Mouse (Mus musculus): Measurements from ENCODE around the gene Gm20916. TPM values are rescaled to one million over a fixed set of nuclear protein-coding genes. Genes with fewer than 3 reads are reported as not detected.
"Not testable (repeated sequence)": the region's sequence is repeated elsewhere in the genome, so short reads cannot be mapped to it uniquely, and the experiment has no call there.

Gm20916 gene
- polyA plus RNA-seq (2014; fragmentation: Nextera tagmentation; extraction: Ambion mirVana), result not detected in 2 replicates

GRCm38 (mm10) chrY:79319265-79319664, at the start of gene Gm20916:
Gm20916 (plus strand) TSS chrY:79319565.
- not testable (repeated sequence) for H3K9me3 ChIP-seq (replicated peaks; ENCODE audit: control insufficient read depth, low read length); H3K27ac ChIP-seq (ENCODE audit: low read depth, low read length); H3K9ac ChIP-seq (ENCODE audit: low read depth, low read length); H3K36me3 ChIP-seq (ENCODE audit: control insufficient read depth, insufficient read depth, low read length); H3K4me1 ChIP-seq (ENCODE audit: control insufficient read depth, insufficient read depth, low read length); H3K27me3 ChIP-seq (ENCODE audit: control insufficient read depth, insufficient read depth, low read length); H3K4me2 ChIP-seq; ATAC-seq (replicated peaks; ENCODE audit: insufficient number of reproducible peaks, low FRiP score, low TSS enrichment); H3K4me3 ChIP-seq (ENCODE audit: low read depth, low read length)
- WGBS (ENCODE audit: insufficient replicate concordance), result no CpG with 5 or more reads among the region's 6 CpGs

Other genes starting within 250 kb of the Gm20916 start
- gene Gm20917, start 168.4 kb upstream of the Gm20916 start, polyA plus RNA-seq (2014; fragmentation: Nextera tagmentation; extraction: Ambion mirVana), result not detected in 2 replicates